Mouse (Mus musculus) left cerebral cortex, postnatal 14 days (tissue): ENCODE measurements around the gene Afap1l2. TPM values are rescaled to one million over a fixed set of nuclear protein-coding genes. Genes with fewer than 3 reads are reported as not detected.

Source experiments
- total RNA-seq, 2 experiments: library from RNA; stranded (reverse); gene quantifications; 2 replicates each; pipeline ENCODE4 v1.2.3; 2021

The Afap1l2 gene
- total RNA-seq, 2 experiments from 2014 or later: 11.9 to 13.4 TPM

Other genes with a start within 250 kb of the Afap1l2 start
- gene Ccdc186, start 186.0 kb downstream of the Afap1l2 start, total RNA-seq: 10 to 100 TPM; 43.6 to 47.2 TPM
- under 1 TPM; 0.44 to 0.68 TPM for gene Tdrd1, start 182.0 kb downstream of the Afap1l2 start, total RNA-seq
- gene Vwa2, start 134.0 kb downstream of the Afap1l2 start, total RNA-seq: under 1 TPM in 1 of 2 experiments, not detected in 1; 0.11 TPM